Mouse (Mus musculus) midbrain, embryonic 11.5 days (tissue): ENCODE measurements around the gene Tac4. TPM values are rescaled to one million over a fixed set of nuclear protein-coding genes. Genes with fewer than 3 reads are reported as not detected.

ENCODE experiments used
- ATAC-seq: fragments of 200-750 bp; cut with Nextera tagmentation; 2 replicates; pipeline ENCODE4 v1.8.0; 2017; ENCODE audit warnings: moderate TSS enrichment, moderate library complexity; ENCODE audit not compliant: low FRiP score
- DNase-seq: peaks from one replicate; pipeline ENCODE4 v3.0.0; 2015; ENCODE audit warnings: low spot score; ENCODE audit errors: missing footprints
- H3K27ac ChIP-seq: fragments of 300-500 bp; sonication (generic); 2 replicates; pipeline ENCODE4 v1.5.1; 2014; ENCODE audit warnings: low read depth, low read length
- H3K27me3 ChIP-seq: fragments of 300-500 bp; sonication (generic); 2 replicates; pipeline ENCODE4 v1.6.1; 2014; ENCODE audit warnings: mild to moderate bottlenecking, low read length, moderate library complexity, mixed read lengths; ENCODE audit not compliant: control insufficient read depth, insufficient read depth
- H3K36me3 ChIP-seq: fragments of 300-500 bp; sonication (generic); 2 replicates; pipeline ENCODE4 v1.6.1; 2014; ENCODE audit warnings: mild to moderate bottlenecking, low read length, moderate library complexity, mixed read lengths; ENCODE audit not compliant: control insufficient read depth, insufficient read depth
- H3K4me1 ChIP-seq: fragments of 300-500 bp; sonication (generic); 2 replicates; pipeline ENCODE4 v1.6.1; 2014; ENCODE audit warnings: low read length; ENCODE audit not compliant: control insufficient read depth, insufficient read depth
- H3K4me2 ChIP-seq: fragments of 300-500 bp; sonication (generic); 2 replicates; pipeline ENCODE4 v1.6.1; 2014; ENCODE audit warnings: mild to moderate bottlenecking, moderate library complexity
- H3K4me3 ChIP-seq: fragments of 300-500 bp; sonication (generic); 2 replicates; pipeline ENCODE4 v1.5.1; 2014; ENCODE audit warnings: low read depth, low read length
- H3K9ac ChIP-seq: fragments of 300-500 bp; sonication (generic); 2 replicates; pipeline ENCODE4 v1.6.1; 2014; ENCODE audit warnings: low read length
- H3K9me3 ChIP-seq: fragments of 300-500 bp; sonication (generic); 2 replicates; pipeline ENCODE4 v1.6.1; 2016; ENCODE audit warnings: low read length; ENCODE audit not compliant: control insufficient read depth
- WGBS: fragments of 180-500 bp; shearing (Covaris S2); extraction: QIAGEN DNeasy Blood & Tissue Kit; methylation state at CpG from one replicate; pipeline ENCODE4 v1.1.7; 2014; 5-methylcytosine and 5-hydroxymethylcytosine counted together
- polyA plus RNA-seq: library from polyadenylated mRNA; unstranded; fragments of >200 nt; fragmentation: Nextera tagmentation; extraction: Ambion mirVana; gene quantifications from 2 replicates; pipeline ENCODE4 v1.2.1, GENCODE M21; 2014

Tac4 gene
- polyA plus RNA-seq, 1 experiment from 2014 or later = not detected

GRCm38 (mm10) chr11:95315215-95315955 lies 54.1 kb downstream of the Tac4 start:
- H3K4me1 ChIP-seq = peaks cover 7% of the 10 kb centered on the region
- no peak overlapping the region for H3K4me2 ChIP-seq
- DNase-seq (no peak), ATAC-seq (no peak)
- no peak overlapping the region for H3K27ac ChIP-seq
- no peak overlapping the region for H3K4me3 ChIP-seq
- WGBS = 85% methylated on average over 7 of the region's 7 CpGs
- no peaks in the 10 kb centered on the region for H3K9me3 ChIP-seq
- H3K36me3 ChIP-seq = no peaks in the 10 kb centered on the region
- no peak overlapping the region for H3K9ac ChIP-seq
- H3K27me3 ChIP-seq = no peaks in the 10 kb centered on the region

GRCm38 (mm10) chr11:95318116-95318515 lies 56.8 kb downstream of the Tac4 start:
- Histone ChIP-seq H3K9ac (no peak overlapping the region), H3K36me3 (no peaks in the 10 kb centered on the region), H3K4me1 (no peaks in the 10 kb centered on the region), H3K9me3 (no peaks in the 10 kb centered on the region), H3K27me3 (no peaks in the 10 kb centered on the region), H3K4me2 (no peak overlapping the region), H3K27ac (no peak overlapping the region), H3K4me3 (no peak overlapping the region)
- ATAC-seq (no peak), DNase-seq (no peak)
- 90% methylated on average over 9 of the region's 9 CpGs for WGBS

Other genes with a start within 250 kb of the Tac4 start
- gene Pdk2, start 220.2 kb upstream of the Tac4 start, polyA plus RNA-seq = 12.6 and 13.3 TPM in 2 replicates
- gene Itga3, start 184.7 kb upstream of the Tac4 start, polyA plus RNA-seq = 2.9 and 3.0 TPM in 2 replicates
- gene Dlx3, start 141.4 kb upstream of the Tac4 start, polyA plus RNA-seq = 0.59 and 0.65 TPM in 2 replicates
- gene Dlx4, start 115.3 kb upstream of the Tac4 start, polyA plus RNA-seq = not detected in 2 replicates
- 75.8 and 80.9 TPM in 2 replicates for gene Kat7, start 48.7 kb downstream of the Tac4 start, polyA plus RNA-seq
- gene Fam117a, start 75.5 kb downstream of the Tac4 start, polyA plus RNA-seq = 7.5 and 7.6 TPM in 2 replicates
- gene Slc35b1, start 123.2 kb downstream of the Tac4 start, polyA plus RNA-seq = 130 and 133 TPM in 2 replicates
- gene Spop, start 152.6 kb downstream of the Tac4 start, polyA plus RNA-seq = 132 and 162 TPM in 2 replicates